ENCODE assay signal across 9 mouse cellular contexts in genomic region chr1:184737876-184738479, GRCm38 (mm10). TPM values are rescaled to one million over a fixed set of nuclear protein-coding genes. Genes with fewer than 3 reads are reported as not detected.
DNase-seq lines count a peak whose midpoint lies in the region; ATAC-seq and TF ChIP-seq lines count a peak whose summit lies in the region.
"Had no signal": no experiment of that assay in that cellular context is flagged by ENCODE, and none has a peak within 500 bp of the region (broad histone marks: within the 10 kb centered on the region; RNA-seq: fewer than 3 reads in every experiment).

No protein-coding gene starts in this region.

- H3K27ac ChIP-seq in forebrain, embryonic 11.5 days (ENCODE audit: low read depth, low read length) = no peak overlapping the region
- no peak overlapping the region for H3K27ac ChIP-seq in forebrain, embryonic 10.5 days
- H3K27ac ChIP-seq: macrophage had no signal

- no peak overlapping the region for H3K4me3 ChIP-seq in forebrain, embryonic 11.5 days (ENCODE audit: low read depth, low read length)
- H3K4me3 ChIP-seq in forebrain, embryonic 10.5 days = no peak overlapping the region

- no peaks in the 10 kb centered on the region for H3K36me3 ChIP-seq in forebrain, embryonic 11.5 days (ENCODE audit: control insufficient read depth, insufficient read depth, low read length)
- H3K36me3 ChIP-seq in forebrain, embryonic 10.5 days (replicated peaks) = no peaks in the 10 kb centered on the region

- DNase-seq in forebrain, embryonic 11.5 days (ENCODE audit: low spot score) = peak; percentile 69
- DNase-seq in forebrain, embryonic 10.5 days (ENCODE audit: extremely low spot score, low spot score) = no peak
- DNase-seq in CD4-positive helper T cell, adult 2 months (ENCODE audit: low read depth, low spot score) = peak; percentile 47
- DNase-seq in brain, embryonic 14.5 days (ENCODE audit: low read depth) = peak; percentile 83
- peak; percentile 78 for DNase-seq in kidney, postnatal 14 days
- DNase-seq in lung, postnatal 25 days (ENCODE audit: low spot score) = peak; percentile 76
- peak; percentile 65 to 70 for DNase-seq in spleen, postnatal 36 days (ENCODE audit: low spot score in 2 of 2)

- H3K4me1 ChIP-seq in forebrain, embryonic 11.5 days (replicated peaks; ENCODE audit: control insufficient read depth, insufficient read depth, low read length) = no peaks in the 10 kb centered on the region; the same call in 1 of the 2 replicates
- H3K4me1 ChIP-seq in forebrain, embryonic 10.5 days = peaks cover 5% of the 10 kb centered on the region

- peak; percentile 83 for TF ChIP-seq CTCF in brain, embryonic 14.5 days (IDR thresholded peaks at IDR 0.05; ENCODE audit: borderline replicate concordance, extremely low read depth, insufficient read depth, insufficient read length)

- peaks cover 51% of the 10 kb centered on the region for H3K27me3 ChIP-seq in forebrain, embryonic 11.5 days (ENCODE audit: control insufficient read depth, insufficient read depth, low read length)
- peaks cover 74% of the 10 kb centered on the region for H3K27me3 ChIP-seq in forebrain, embryonic 10.5 days (ENCODE audit: poor library complexity, severe bottlenecking)

- H3K9ac ChIP-seq in forebrain, embryonic 11.5 days (ENCODE audit: low read length) = no peak overlapping the region

- TF ChIP-seq POLR2A in brain, embryonic 14.5 days (IDR thresholded peaks at IDR 0.05; ENCODE audit: borderline replicate concordance, extremely low read depth, insufficient read depth, insufficient read length, poor library complexity, severe bottlenecking) = no peak

- peak; percentile 50 for ATAC-seq in forebrain, embryonic 11.5 days (replicated peaks; ENCODE audit: low FRiP score)
- peak; percentile 60 for ATAC-seq in granulocyte monocyte progenitor cell, adult 5-6 weeks (replicated peaks; ENCODE audit: poor library complexity, severe bottlenecking)

- H3K4me2 ChIP-seq in forebrain, embryonic 11.5 days (ENCODE audit: low read depth, low read length, severe bottlenecking) = no peak overlapping the region

- WGBS in forebrain, embryonic 11.5 days = 5% methylated on average over 14 of the region's 14 CpGs
- WGBS in forebrain, embryonic 10.5 days = 6% methylated on average over 14 of the region's 14 CpGs

- H3K9me3 ChIP-seq in forebrain, embryonic 11.5 days (ENCODE audit: control insufficient read depth, low read length) = no peaks in the 10 kb centered on the region
- no peaks in the 10 kb centered on the region for H3K9me3 ChIP-seq in forebrain, embryonic 10.5 days

RNA-seq across cellular contexts. Expression of gene Hlx, which starts 5.6 kb away (rescaled TPM):
- polyA plus RNA-seq in forebrain, embryonic 11.5 days (2014; fragmentation: Nextera tagmentation; extraction: Ambion mirVana) = 3.0 and 4.6 TPM in 2 replicates
- 3.2 and 3.3 TPM in 2 replicates for polyA plus RNA-seq in forebrain, embryonic 10.5 days (2016; fragmentation: Nextera tagmentation; extraction: Ambion mirVana)
- 0.92 and 2.0 TPM in 2 replicates for polyA plus RNA-seq in brain, embryonic 14.5 days (2012; rRNA removed)
- total RNA-seq in granulocyte monocyte progenitor cell, adult 5-6 weeks (2014; fragmentation: Nextera tagmentation) = 5.1 and 6.4 TPM in 2 replicates
- total RNA-seq in granulocyte monocyte progenitor cell, adult 5-6 weeks (2017) = 9.5 and 10.5 TPM in 2 replicates
